Mouse (Mus musculus): ENCODE results near the gene Noc2l.

DNA sequence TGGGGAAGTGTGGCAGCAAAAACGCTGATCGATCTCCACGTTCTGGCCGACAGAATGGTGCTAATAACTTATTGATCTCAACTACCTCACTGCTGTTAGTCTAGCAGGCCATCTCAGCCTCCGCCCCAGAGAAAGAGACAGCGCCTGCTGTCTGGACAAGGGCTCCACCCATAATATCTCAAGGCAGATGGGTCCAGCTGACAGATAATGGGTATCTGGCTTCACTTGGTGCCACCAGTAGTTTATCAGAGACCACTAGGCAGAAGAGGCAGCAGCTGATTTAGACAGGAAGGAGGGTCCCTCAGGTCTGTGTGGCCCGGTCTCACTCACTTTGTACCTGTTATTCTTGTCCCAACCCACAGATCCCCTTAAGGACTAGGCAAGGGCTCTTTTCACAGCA lies 17.2 kb downstream of the Noc2l start:
- TF ChIP-seq RCOR1 (IDR thresholded peaks at IDR 0.05; ENCODE audit: low read depth, low read length) (no peak), MXI1 (IDR thresholded peaks at IDR 0.05; ENCODE audit: low read depth, low read length) (no peak), TBP (IDR thresholded peaks at IDR 0.05; ENCODE audit: low read depth, low read length) (0 out of 2 replicates have a peak, but pooled peaks have one; percentile 23), EP300 (IDR thresholded peaks at IDR 0.05; ENCODE audit: low read depth in 1 of 2, low read length in 2 of 2) (peak; percentile 69 to 88; a peak in 3 of 4 replicates)

Data from MEL (cell line).